Mouse (Mus musculus) ES-E14 (cell line): ENCODE measurements at regions not wholly inside any gene's neighbourhood (a gene's known extent, or its start where the extent isn't known, plus 50 kb on each side); places are given as distances from the start of the nearest gene placed in this dataset.

ENCODE experiments used
- CHD2 ChIP-seq: IDR thresholded peaks from 2 replicates; pipeline ENCODE4 v1.6.1; 2014; ENCODE audit warnings: mild to moderate bottlenecking, low read depth, low read length, inconsistent platforms
- HCFC1 ChIP-seq: IDR thresholded peaks from 2 replicates; pipeline ENCODE4 v1.6.1; 2012; ENCODE audit warnings: low read length, inconsistent platforms, borderline replicate concordance; ENCODE audit not compliant: insufficient read depth
- MAFK ChIP-seq: IDR thresholded peaks from 2 replicates; pipeline ENCODE4 v1.6.1; 2014; ENCODE audit warnings: mild to moderate bottlenecking, low read depth, low read length, inconsistent platforms; ENCODE audit not compliant: insufficient read depth
- ZC3H11A ChIP-seq: IDR thresholded peaks from 2 replicates; pipeline ENCODE4 v1.6.1; 2012; ENCODE audit warnings: low read depth, mild to moderate bottlenecking, inconsistent platforms, low read length, borderline replicate concordance
- ZNF384 ChIP-seq: IDR thresholded peaks from 2 replicates; pipeline ENCODE4 v1.6.1; 2012; ENCODE audit warnings: low read depth, low read length, inconsistent platforms

DNA sequence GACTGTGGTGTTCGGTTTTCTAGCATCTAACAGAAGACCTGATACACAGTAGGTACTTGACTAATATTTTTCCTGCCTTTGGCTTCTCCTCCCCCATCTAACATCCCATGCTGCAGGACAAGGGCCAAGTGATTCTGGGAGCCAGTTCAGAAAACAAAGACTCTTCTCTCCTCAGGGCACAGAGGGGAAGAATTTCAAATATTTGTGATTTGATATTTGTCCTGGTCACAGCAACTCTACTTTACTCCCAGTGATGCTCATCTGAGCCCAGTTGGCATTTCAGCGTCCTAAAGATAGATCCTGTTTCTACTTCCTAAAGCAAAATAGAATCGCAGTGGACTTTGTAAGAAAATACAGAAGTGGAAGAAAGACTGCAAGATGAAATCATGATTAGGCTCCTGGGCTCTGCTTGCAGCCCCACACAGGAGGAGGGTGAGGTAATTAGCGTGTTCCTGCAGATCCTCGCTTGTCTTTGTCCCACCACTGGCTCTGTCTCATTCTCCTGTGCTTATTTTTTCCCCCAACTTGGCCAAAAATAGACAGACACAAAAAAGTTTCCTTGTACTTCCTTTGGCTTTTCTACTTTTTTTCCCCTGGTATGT is 84.6 kb upstream of the Mkln1 start:
- TF ChIP-seq ZNF384 (no peak), ZC3H11A (no peak), HCFC1 (no peak), CHD2 (no peak), MAFK (no peak)
